Mouse (Mus musculus) olfactory bulb, adult 2 months (tissue): ENCODE data around the gene Cdc37.

Source experiments
- CTCF ChIP-seq: fragments of 200-500 bp; IDR thresholded peaks from 2 replicates; pipeline ENCODE4 v1.5.1; 2012; ENCODE audit warnings: low read depth, mild to moderate bottlenecking, low read length, moderate library complexity; ENCODE audit not compliant: insufficient read depth
- POLR2A ChIP-seq: fragments of 200-500 bp; IDR thresholded peaks from 2 replicates; pipeline ENCODE4 v1.6.1; 2012; ENCODE audit warnings: mild to moderate bottlenecking, low read depth, low read length, moderate library complexity; ENCODE audit not compliant: insufficient read depth

- TF ChIP-seq CTCF = no peak
- TF ChIP-seq POLR2A = no peak
These were observed 52.0 kb downstream of the Cdc37 start for GRCm38 (mm10) chr9:21097793-21098192.
